Mouse (Mus musculus) intestine, postnatal 0 days (tissue): Measurements from ENCODE around the gene Narfl. TPM values are rescaled to one million over a fixed set of nuclear protein-coding genes. Genes with fewer than 3 reads are reported as not detected.
A peak's percentile ranks its signal among the peaks of the same experiment; 100 is the strongest.

Experiments
- ATAC-seq: fragments of 200-750 bp; cut with Nextera tagmentation; 2 replicates; pipeline ENCODE4 v1.8.0; 2017; ENCODE audit warnings: mild to moderate bottlenecking, moderate TSS enrichment, moderate library complexity
- H3K27ac ChIP-seq: fragments of 300-500 bp; sonication (generic); 2 replicates; pipeline ENCODE4 v1.5.1; 2014; ENCODE audit warnings: mild to moderate bottlenecking, low read depth, low read length, moderate library complexity
- H3K27me3 ChIP-seq: fragments of 300-500 bp; sonication (generic); replicated peaks from 2 replicates; pipeline ENCODE4 v1.6.1; 2014; ENCODE audit warnings: low read length, mixed read lengths; ENCODE audit not compliant: control insufficient read depth, insufficient read depth
- H3K36me3 ChIP-seq: fragments of 300-500 bp; sonication (generic); 2 replicates; pipeline ENCODE4 v1.6.1; 2014; ENCODE audit warnings: mild to moderate bottlenecking, moderate library complexity; ENCODE audit not compliant: control insufficient read depth, insufficient read depth
- H3K4me1 ChIP-seq: fragments of 300-500 bp; sonication (generic); replicated peaks from 2 replicates; pipeline ENCODE4 v1.6.1; 2014; ENCODE audit warnings: antibody characterized with exemption, low read length, mixed read lengths; ENCODE audit not compliant: control insufficient read depth, insufficient read depth
- H3K4me2 ChIP-seq: fragments of 300-500 bp; sonication (generic); replicated peaks from 2 replicates; pipeline ENCODE4 v1.6.1; 2014; ENCODE audit warnings: low read depth, mild to moderate bottlenecking, moderate library complexity
- H3K4me3 ChIP-seq: fragments of 300-500 bp; sonication (generic); 2 replicates; pipeline ENCODE4 v1.5.1; 2014; ENCODE audit warnings: low read depth, low read length
- H3K9ac ChIP-seq: fragments of 300-500 bp; sonication (generic); 2 replicates; pipeline ENCODE4 v1.6.1; 2014; ENCODE audit warnings: mild to moderate bottlenecking, low read depth, low read length
- H3K9me3 ChIP-seq: fragments of 300-500 bp; sonication (generic); 2 replicates; pipeline ENCODE4 v1.6.1; 2016; ENCODE audit warnings: mixed run types; ENCODE audit not compliant: control insufficient read depth
- CTCF ChIP-seq: sonication (generic); IDR thresholded peaks from 2 replicates; pipeline ENCODE4 v1.5.1; 2016; ENCODE audit warnings: low read depth, mild to moderate bottlenecking, control low read depth, antibody characterized with exemption, moderate library complexity
- WGBS: fragments of 180-500 bp; shearing (Covaris S2); extraction: QIAGEN DNeasy Blood & Tissue Kit; methylation state at CpG from one replicate; pipeline ENCODE4 v1.1.7; 2014; 5-methylcytosine and 5-hydroxymethylcytosine counted together
- polyA plus RNA-seq: library from polyadenylated mRNA; unstranded; fragments of >200 nt; fragmentation: Nextera tagmentation; extraction: Ambion mirVana; gene quantifications from 2 replicates; pipeline ENCODE4 v1.2.1, GENCODE M21; 2015

The Narfl gene
- polyA plus RNA-seq, 1 experiment from 2014 or later = 21.7 TPM

DNA sequence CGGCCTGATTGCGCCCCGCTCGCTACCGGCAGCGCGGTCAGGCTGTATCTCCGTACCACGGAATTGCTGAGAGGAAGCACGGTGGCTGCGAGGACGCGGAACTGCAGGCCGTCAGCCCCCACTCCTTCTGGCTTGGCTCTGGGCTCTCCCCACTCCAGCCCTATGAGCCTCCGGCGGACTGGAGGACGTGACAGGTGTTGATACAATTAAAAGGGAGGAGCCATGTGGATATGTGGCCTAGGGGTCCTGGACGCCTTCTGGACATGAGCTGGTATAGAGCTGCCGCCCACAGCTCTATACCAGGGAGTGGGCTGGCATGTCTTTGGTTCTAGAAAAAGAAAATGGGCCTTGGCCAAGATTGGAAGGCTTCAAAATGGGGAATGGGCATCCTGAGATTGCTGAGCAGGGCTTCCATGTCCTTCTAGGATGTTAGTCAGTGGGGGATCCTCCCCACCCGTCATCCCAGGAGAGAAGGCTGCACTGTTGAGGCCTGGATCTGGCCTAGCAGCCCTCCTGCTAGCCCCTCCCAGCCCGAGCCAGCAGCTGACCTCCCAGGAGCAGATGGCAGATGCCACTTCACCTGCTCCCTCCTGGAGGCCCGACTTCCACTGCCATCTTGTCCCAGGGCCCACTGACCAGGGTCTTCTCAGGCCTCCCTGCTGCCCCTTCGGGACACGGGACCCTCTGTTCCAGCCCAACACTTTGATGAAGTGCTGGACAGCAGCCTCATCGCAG lies 36.2 kb downstream of the Narfl start:
- no peaks in the 10 kb centered on the region for H3K9me3 ChIP-seq
- no peaks in the 10 kb centered on the region; the same call in 1 of the 2 replicates for H3K4me1 ChIP-seq
- 0 out of 2 replicates have a peak overlapping the region, but pooled peaks have one; percentile 17 for H3K9ac ChIP-seq
- whole genome bisulfite sequencing = 15% methylated on average over 25 of the region's 25 CpGs
- no peak for TF ChIP-seq CTCF
- H3K4me3 ChIP-seq = peak overlapping the region; percentile 51
- peak overlapping the region; percentile 92 for H3K4me2 ChIP-seq
- peaks cover 32% of the 10 kb centered on the region for H3K27me3 ChIP-seq
- H3K36me3 ChIP-seq = no peaks in the 10 kb centered on the region
- no peak overlapping the region for H3K27ac ChIP-seq
- ATAC-seq = peak; percentile 4; the same call in 1 of the 2 replicates

DNA sequence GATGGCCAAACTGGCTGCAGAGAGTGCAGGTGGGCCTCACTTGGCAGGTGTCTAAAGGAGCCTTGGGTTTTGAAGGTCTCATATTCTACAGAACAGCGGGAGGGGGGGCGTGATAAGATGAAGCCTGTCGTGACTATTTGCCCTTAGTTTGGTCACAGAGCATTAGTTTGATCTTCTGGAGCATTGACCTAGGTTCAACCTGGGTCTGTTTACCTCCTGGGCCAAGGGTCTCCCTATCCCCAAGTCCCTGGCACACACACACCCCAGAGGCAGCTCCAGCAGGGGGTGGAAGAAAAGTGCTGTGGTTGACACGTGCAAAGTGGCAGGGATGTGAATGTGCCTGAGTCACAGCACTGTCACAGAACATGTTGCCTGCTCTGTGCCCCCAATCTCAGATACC lies 37.3 kb downstream of the Narfl start:
- WGBS = 67% methylated on average over 4 of the region's 4 CpGs
- no peak overlapping the region for H3K4me2 ChIP-seq
- no peak overlapping the region for H3K4me3 ChIP-seq
- H3K27ac ChIP-seq = no peak overlapping the region
- no peak for TF ChIP-seq CTCF
- no peak for ATAC-seq
- no peaks in the 10 kb centered on the region for H3K9me3 ChIP-seq
- no peaks in the 10 kb centered on the region for H3K36me3 ChIP-seq
- H3K4me1 ChIP-seq = no peaks in the 10 kb centered on the region; the same call in 1 of the 2 replicates
- H3K27me3 ChIP-seq = peaks cover 32% of the 10 kb centered on the region
- no peak overlapping the region for H3K9ac ChIP-seq

- ATAC-seq = 0 out of 2 replicates have a peak, but pooled peaks have one; percentile 29
- Histone ChIP-seq H3K4me2 (0 out of 2 replicates have a peak overlapping the region, but pooled peaks have one; percentile 13), H3K4me1 (no peaks in the 10 kb centered on the region; the same call in 1 of the 2 replicates), H3K9ac (no peak overlapping the region), H3K4me3 (no peak overlapping the region), H3K9me3 (no peaks in the 10 kb centered on the region), H3K36me3 (no peaks in the 10 kb centered on the region), H3K27me3 (peaks cover 39% of the 10 kb centered on the region), H3K27ac (no peak overlapping the region)
- TF ChIP-seq CTCF = peak; percentile 81
- WGBS = 1% methylated on average over 20 of the region's 20 CpGs
Observed at GRCm38 (mm10) chr17:25813471-25813870, 39.9 kb downstream of the Narfl start.

GRCm38 (mm10) chr17:25817662-25818061 lies 44.1 kb downstream of the Narfl start:
- no peak for TF ChIP-seq CTCF
- Histone ChIP-seq H3K4me3 (no peak overlapping the region), H3K4me1 (no peaks in the 10 kb centered on the region; the same call in 1 of the 2 replicates), H3K27me3 (peaks cover 35% of the 10 kb centered on the region), H3K27ac (no peak overlapping the region), H3K9ac (no peak overlapping the region), H3K4me2 (no peak overlapping the region), H3K36me3 (no peaks in the 10 kb centered on the region), H3K9me3 (no peaks in the 10 kb centered on the region)
- 82% methylated on average over 11 of the region's 11 CpGs for WGBS
- ATAC-seq = no peak

- 7% methylated on average over 43 of the region's 46 CpGs for WGBS
- no peak for TF ChIP-seq CTCF
- Histone ChIP-seq H3K4me1 (peaks cover 2% of the 10 kb centered on the region), H3K36me3 (no peaks in the 10 kb centered on the region), H3K27ac (no peak overlapping the region), H3K9me3 (no peaks in the 10 kb centered on the region), H3K4me3 (0 out of 2 replicates have a peak overlapping the region, but pooled peaks have one; percentile 7), H3K27me3 (peaks cover 30% of the 10 kb centered on the region), H3K9ac (no peak overlapping the region), H3K4me2 (peak overlapping the region; percentile 18; the same call in 1 of the 2 replicates)
- ATAC-seq = peak; percentile 35; the same call in 1 of the 2 replicates
Observed at GRCm38 (mm10) chr17:25818851-25819780, 45.5 kb downstream of the Narfl start.

DNA sequence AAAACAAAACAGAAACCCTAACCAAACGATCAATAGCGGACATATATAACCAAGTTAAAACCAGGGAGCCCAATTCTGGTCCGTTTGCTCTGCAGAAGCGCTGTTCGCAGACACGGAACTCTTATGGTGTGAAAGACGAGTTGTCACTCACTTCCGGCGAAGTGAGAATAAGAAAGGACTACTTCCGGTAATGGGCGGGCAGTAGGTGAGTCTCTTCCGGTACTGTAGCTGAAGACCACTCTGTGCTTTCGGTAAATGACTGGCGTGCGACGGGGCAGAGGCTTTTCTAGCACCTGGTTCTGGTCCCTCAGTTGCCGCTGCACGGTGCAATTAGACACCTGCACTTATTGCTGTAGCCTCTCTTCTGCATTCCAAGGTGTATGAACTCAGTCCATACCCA lies 49.9 kb downstream of the Narfl start, which contains the start of gene Wdr24:
Gene Wdr24, plus strand, starts transcription at position 176 of the 400 bp plus-strand sequence.
- H3K9ac ChIP-seq = peak within 1 kb of the TSS; percentile 68
- H3K4me1 ChIP-seq = peaks cover 10% of the 10 kb centered on the region
- no peak for TF ChIP-seq CTCF
- peak within 1 kb of the TSS; percentile 94 for H3K4me2 ChIP-seq
- peaks cover 20% of the 10 kb centered on the region for H3K27me3 ChIP-seq
- no peaks in the 10 kb centered on the region for H3K9me3 ChIP-seq
- 0 out of 2 replicates have a peak within 1 kb of the TSS, but pooled peaks have one; percentile 30 for H3K27ac ChIP-seq
- whole genome bisulfite sequencing = under 1% methylated on average over 18 of the region's 18 CpGs
- 0 out of 2 replicates have a peak, but pooled peaks have one; percentile 28 for ATAC-seq
- H3K36me3 ChIP-seq = peaks cover 15% of the 10 kb centered on the region
- peak within 1 kb of the TSS; percentile 62 for H3K4me3 ChIP-seq
